Mouse (Mus musculus) macrophage (primary cell): Measurements from ENCODE around the gene Cngb1. TPM values are rescaled to one million over a fixed set of nuclear protein-coding genes. Genes with fewer than 3 reads are reported as not detected.
A peak's percentile ranks its signal among the peaks of the same experiment; 100 is the strongest.

Experiments
- H3K27ac ChIP-seq: fragments of 350-480 bp; formaldehyde crosslinking; 2 replicates; pipeline ENCODE4 v1.9.0; 2021
- H3K36me3 ChIP-seq: fragments of 350-480 bp; formaldehyde crosslinking; 2 replicates; pipeline ENCODE4 v1.9.0; 2021; ENCODE audit errors: inconsistent target
- H3K4me3 ChIP-seq: fragments of 350-480 bp; formaldehyde crosslinking; 2 replicates; pipeline ENCODE4 v1.9.0; 2021; ENCODE audit errors: inconsistent target
- H3K79me2 ChIP-seq: fragments of 350-480 bp; formaldehyde crosslinking; 2 replicates; pipeline ENCODE4 v1.9.0; 2021; ENCODE audit errors: inconsistent target
- WGBS: methylation state at CpG from one replicate; pipeline ENCODE4 v1.1.7; 2026; ENCODE audit warnings: inconsistent platforms; ENCODE audit not compliant: missing documents; 5-methylcytosine and 5-hydroxymethylcytosine counted together
- polyA plus RNA-seq: library from polyadenylated mRNA; stranded (reverse); fragments of 250-400 nt; gene quantifications from 3 replicates; pipeline ENCODE4 v1.2.4, GENCODE M21; 2018; ENCODE audit warnings: inconsistent platforms

The Cngb1 gene
- polyA plus RNA-seq, 1 experiment from 2014 or later: 0.03 TPM

DNA sequence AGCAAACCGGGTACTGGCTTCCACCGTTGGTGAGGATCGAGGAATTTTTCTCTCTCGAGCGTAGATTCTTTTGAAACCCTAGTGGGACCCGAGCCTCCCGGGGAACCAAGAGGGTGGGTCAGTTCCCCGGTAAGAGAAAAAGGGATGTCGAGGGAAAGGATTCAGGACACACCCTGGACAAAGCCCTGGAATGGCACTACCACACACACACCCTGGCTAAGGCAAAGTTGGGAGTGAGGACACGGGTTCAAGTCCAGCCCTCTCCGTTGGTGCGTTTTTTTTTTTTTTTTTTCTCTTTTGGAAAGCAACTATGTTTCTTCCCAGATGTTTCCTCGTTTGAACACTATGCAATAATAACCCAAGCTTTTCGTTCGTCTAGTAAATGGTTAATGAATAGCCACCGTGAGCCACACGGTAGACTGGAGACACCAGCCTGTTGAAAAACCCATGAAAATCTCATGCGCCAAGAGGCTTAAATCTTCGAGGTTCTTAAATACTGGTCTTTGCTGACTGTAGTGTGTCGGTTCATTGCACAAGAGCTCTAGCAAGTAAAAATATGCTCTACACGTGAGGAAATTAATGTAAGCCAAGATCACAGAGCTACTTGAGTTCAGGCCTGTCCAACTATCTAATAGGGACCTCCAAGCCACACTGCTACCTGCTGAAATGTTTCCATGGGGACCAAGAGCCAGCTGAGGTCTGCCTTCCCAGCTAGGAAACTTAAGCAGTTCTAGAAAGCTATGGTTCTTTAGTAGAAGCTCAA is 26.2 kb upstream of the Cngb1 start:
- peak overlapping the region; percentile 76 for H3K27ac ChIP-seq
- H3K36me3 ChIP-seq: peaks cover 26% of the 10 kb centered on the region
- H3K4me3 ChIP-seq: peak overlapping the region; percentile 87
- WGBS: 11% methylated on average over 21 of the region's 21 CpGs
- peaks cover 84% of the 10 kb centered on the region for H3K79me2 ChIP-seq

DNA sequence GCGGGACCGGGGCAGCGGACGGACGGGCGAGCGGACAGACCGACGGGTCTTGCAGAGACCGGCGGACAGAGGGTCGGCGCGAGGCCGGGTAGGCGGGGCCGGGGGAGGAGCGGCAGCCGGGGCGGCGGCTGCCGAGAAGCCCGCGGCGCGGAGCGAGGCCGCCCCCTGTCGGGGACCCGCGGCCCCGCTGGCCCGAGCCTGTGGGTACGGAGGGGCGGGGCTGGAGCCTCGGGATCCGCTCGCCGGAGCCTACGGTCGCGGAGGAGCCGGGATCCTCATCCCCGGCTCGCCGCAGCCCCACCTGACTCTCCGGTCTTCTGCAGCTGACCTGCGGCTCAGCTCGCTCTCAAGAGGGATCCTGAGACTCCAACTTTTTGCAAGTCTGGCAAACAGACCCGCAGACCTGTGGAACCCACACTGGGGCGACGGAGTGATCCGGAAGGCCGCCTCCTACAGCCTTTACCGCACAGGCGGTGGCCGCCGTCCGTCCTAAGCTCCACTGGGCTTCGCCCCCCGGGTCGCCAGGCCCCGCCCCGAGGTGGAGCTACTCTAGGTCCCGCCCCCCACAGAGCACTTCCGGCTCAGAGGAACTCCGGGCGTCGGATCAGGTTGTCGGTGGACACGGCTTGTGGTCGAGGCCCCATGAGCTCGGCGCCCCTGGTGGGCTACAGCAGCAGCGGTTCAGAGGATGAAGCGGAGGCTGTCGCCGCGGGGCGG is 25.5 kb upstream of the Cngb1 start, which contains the start of the genes Zfp319 and Usb1:
Gene Zfp319 (minus strand): TSS at position 231 of the 717 bp plus-strand sequence.
Gene Usb1 (plus strand): TSS at position 565 of the 717 bp plus-strand sequence.
- peak within 1 kb of the TSS; percentile 76 for H3K27ac ChIP-seq
- H3K36me3 ChIP-seq: peaks cover 27% of the 10 kb centered on the region
- WGBS: under 1% methylated on average over 78 of the region's 80 CpGs
- peak within 1 kb of the TSS; percentile 87 for H3K4me3 ChIP-seq
- peaks cover 81% of the 10 kb centered on the region for H3K79me2 ChIP-seq

DNA sequence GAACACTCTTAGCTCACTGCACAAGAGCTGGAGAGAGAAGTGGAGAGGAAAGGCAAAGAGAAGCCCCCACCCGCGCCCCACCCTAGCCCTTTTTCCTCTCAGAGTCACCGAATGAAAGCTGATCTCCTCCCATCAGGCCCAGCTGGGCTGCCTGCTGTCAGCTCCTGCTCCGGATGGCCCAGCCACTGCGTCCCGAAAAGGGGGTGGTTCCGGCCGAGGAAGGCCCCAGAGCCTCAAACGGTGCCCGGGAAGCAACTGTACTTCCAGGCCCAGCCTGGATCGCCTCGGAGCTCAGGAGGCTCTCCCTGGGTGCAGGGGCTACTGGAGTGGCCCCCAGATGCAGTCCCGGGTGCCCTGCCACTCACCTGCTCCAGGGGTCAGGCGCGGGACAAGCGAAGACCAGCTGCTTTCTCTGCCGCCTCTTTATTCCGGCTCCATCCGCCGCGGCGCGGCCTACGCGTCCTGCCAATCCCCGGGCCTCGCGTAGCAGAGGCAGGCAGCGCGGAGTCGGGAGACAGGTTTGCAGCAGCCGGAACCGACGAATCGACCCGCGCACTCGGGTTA is 24.9 kb upstream of the Cngb1 start:
- 1% methylated on average over 38 of the region's 38 CpGs for WGBS
- H3K4me3 ChIP-seq: peak overlapping the region; percentile 82
- peaks cover 74% of the 10 kb centered on the region for H3K79me2 ChIP-seq
- H3K36me3 ChIP-seq: peaks cover 34% of the 10 kb centered on the region
- H3K27ac ChIP-seq: peak overlapping the region; percentile 52

DNA sequence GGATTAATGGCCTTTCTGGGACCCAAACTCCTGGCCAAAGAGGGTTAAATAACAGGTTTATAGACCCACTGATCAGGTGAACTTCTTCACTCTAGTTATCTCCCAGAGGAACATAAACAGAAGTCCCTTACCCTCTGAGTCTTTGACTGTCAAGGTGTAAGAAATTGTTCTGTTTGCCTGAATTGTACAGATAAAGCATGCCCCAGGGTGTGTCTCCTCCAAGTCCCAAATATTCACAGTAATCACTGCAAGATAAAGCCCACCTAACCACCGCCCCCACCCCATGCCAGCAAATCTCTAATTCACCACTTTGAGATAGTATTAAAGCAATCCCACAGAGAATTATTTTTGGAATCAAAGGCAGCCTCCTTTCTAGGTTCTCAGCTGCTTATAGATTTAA is 24.0 kb upstream of the Cngb1 start:
- peaks cover 72% of the 10 kb centered on the region for H3K79me2 ChIP-seq
- H3K36me3 ChIP-seq: peaks cover 42% of the 10 kb centered on the region
- WGBS: 75% methylated on average over 1 of the region's 1 CpGs
- 0 out of 2 replicates have a peak overlapping the region, but pooled peaks have one; percentile 52 for H3K27ac ChIP-seq
- H3K4me3 ChIP-seq: peak overlapping the region; percentile 82

DNA sequence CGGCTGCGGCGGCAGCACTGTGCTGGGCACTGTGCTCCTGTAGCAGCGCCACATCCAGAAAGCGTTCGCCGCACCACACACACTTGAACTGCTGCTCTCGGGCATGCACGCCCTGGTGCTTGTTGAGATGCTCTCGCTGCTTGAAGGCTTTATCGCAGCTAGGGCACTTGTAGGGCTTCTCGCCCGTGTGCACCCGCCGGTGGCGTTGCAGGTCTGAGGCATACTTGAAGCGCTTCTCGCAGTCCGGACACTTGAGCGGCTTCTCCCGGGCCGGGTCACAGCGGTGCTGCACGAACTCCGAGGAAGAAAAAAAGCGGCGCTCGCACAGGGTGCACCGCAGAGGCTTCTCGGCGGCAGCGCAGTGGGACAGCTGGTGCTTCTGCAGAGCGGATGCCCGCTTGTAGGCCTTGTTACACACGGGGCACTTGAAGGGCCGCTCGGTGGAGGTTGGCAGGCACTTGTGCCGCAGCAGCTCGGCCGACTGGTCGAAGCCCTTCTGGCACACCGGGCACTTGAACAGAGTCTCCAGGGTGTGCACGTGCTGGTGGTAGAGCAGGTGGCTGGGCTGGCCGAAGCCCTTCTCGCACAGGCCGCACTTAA is 21.6 kb upstream of the Cngb1 start:
- WGBS: 95% methylated on average over 44 of the region's 46 CpGs
- Histone ChIP-seq H3K27ac (no peak overlapping the region), H3K79me2 (peaks cover 49% of the 10 kb centered on the region), H3K36me3 (peaks cover 34% of the 10 kb centered on the region; the same call in 1 of the 2 replicates), H3K4me3 (no peak overlapping the region)

DNA sequence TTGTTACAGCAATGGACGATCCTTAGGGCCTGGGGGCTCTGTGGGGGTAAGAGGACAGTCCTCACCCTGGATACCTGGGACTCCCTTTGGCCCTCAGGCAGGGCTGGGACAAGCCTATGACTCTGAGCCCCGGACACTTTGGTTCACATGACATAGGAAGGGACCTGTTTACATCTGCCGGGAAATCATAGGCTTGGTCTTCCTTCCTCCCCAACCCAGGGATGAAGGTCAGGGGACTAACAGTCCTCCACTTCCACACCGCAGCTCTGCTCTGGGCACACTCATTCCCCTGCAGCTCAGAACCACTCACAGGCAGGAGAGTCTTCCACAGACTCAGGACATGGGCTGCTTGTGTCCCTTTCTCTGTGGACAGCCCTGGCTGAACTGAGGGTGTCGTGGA is 20.4 kb upstream of the Cngb1 start:
- Histone ChIP-seq H3K27ac (no peak overlapping the region), H3K4me3 (no peak overlapping the region), H3K36me3 (peaks cover 34% of the 10 kb centered on the region; the same call in 1 of the 2 replicates), H3K79me2 (peaks cover 42% of the 10 kb centered on the region)
- WGBS: 85% methylated on average over 5 of the region's 5 CpGs

DNA sequence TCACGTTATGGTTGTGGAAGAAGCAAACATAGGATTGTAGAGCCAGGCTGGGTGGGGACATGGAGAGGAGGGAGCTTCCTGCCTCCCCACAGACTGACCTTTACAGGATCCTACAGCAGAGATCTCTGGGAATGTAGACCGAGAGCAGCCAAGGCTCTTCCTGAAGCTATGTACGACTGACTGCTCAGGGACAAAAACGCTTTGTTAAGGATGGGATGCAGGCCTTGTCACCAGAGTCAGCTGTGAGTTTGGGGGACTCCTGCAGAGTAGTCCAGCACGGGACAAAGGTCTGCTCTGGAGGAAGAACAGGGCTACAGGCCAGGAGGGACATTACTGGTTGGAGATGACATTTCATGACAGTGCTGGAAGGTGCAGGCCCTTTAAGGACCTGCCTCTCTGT is 18.3 kb upstream of the Cngb1 start:
- 85% methylated on average over 5 of the region's 5 CpGs for WGBS
- Histone ChIP-seq H3K79me2 (peaks cover 24% of the 10 kb centered on the region), H3K36me3 (peaks cover 34% of the 10 kb centered on the region; the same call in 1 of the 2 replicates), H3K27ac (no peak overlapping the region), H3K4me3 (no peak overlapping the region)

DNA sequence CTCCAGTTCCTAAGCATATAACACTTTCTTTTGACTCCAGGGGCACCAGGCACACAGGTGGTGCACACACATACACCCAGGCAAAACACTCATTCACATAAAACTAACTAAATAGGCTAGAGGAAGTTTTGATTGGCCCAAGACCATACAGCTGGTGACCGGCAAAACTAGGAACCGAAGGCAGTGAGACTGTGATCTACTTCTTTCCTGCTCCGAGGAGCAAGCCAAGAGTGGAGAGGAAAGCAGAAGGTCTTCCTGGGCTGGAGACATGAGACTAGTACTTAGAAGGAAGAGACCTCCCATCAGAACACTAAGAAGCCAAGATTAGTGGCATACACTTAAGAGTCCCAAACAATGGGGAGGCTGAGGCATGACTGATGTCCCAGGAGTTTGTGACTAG is 16.8 kb upstream of the Cngb1 start:
- 65% methylated on average over 3 of the region's 3 CpGs for WGBS
- Histone ChIP-seq H3K79me2 (peaks cover 10% of the 10 kb centered on the region; the same call in 1 of the 2 replicates), H3K27ac (no peak overlapping the region), H3K4me3 (no peak overlapping the region), H3K36me3 (peaks cover 29% of the 10 kb centered on the region; the same call in 1 of the 2 replicates)

DNA sequence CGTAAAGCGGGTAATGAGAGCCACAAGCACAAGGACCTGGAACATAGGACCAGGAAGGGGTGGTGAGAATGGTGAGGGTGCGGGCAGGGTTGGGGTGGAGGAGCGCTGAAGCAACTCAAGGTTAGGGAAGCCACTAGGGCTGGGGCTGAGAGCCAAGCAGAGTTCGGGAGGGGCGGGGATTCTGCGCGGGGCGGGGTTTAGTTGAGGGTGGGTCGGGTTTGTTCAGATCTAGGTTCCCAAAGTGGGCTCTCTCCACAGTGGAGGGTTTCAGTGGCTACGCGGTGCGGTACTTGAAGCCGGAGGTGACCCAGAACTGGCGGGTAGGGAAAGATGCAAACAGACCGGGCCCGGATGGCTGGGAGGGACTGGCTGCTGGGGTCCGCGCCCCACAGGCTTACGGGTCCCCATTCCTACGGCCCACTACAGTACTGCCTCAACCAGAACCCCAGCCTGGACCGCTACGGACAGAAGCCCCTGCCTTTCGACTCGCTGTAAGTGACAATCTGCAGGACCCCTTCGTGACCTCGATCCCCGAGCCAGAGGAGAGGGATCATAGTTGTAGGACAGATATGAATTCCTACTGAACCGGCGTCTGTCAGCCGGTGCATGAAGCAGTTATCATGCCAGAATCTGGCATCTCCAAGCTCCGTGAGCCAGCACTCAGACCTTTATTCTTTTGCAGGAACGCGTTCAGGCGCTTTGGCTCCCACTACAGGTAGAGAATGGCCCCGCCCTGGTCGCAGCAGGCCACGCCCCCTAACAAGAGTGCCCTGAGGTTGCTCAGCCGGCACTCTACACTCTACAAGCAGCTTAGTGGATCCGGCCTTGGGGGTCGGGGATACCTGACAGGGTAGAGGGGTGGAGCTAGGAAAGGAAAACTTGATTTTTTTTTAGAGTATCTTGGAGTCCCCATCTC is 14.1 kb upstream of the Cngb1 start:
- Histone ChIP-seq H3K4me3 (peak overlapping the region; percentile 21), H3K36me3 (peaks cover 8% of the 10 kb centered on the region; the same call in 1 of the 2 replicates), H3K27ac (no peak overlapping the region), H3K79me2 (no peaks in the 10 kb centered on the region)
- 5% methylated on average over 41 of the region's 41 CpGs for WGBS

DNA sequence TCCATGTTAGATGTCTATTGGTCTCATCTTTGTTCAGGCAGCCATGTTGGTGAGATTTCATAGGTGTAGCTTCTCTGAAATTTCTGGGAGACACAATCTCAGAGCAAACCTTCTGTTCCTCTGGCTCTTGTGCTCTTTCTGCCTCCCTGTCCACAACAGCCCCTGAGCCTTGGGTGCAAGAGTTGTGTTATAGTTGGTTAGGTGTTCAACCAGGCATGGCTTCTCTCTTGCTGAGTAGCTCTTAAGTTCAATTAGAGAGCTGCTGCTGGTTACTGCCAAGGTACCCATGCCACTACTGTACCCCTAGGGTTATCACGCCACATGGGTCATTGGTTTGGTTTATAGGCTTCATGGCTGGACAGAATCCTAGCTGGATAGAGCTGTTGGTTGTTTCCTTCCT is 9.0 kb upstream of the Cngb1 start:
- WGBS: 91% methylated on average over 1 of the region's 1 CpGs

DNA sequence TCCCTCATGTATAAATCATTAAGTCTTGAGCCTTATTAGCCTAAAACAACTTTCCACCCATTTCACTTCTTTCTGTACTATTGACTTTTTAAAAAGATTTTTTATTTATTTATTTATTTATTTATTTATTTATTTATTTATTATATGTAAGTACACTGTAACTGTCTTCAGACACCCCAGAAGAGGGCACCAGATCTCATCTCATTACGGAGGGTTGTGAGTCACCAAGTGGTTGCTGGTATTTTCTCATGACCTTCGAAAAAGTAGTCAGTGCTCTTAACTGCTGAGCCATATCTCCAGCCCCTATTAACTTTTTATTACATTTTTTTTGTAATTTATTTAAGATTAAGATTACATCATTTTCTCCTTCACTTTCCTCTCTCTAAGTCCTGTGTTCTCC is 8.3 kb upstream of the Cngb1 start:
- Histone ChIP-seq H3K4me3 (no peak overlapping the region), H3K27ac (no peak overlapping the region), H3K36me3 (no peaks in the 10 kb centered on the region), H3K79me2 (no peaks in the 10 kb centered on the region)
- WGBS: 28% methylated on average over 2 of the region's 2 CpGs

More for the DNA sequence above, 9.0 kb upstream of the Cngb1 start:
- no peak overlapping the region for H3K4me3 ChIP-seq
- no peaks in the 10 kb centered on the region for H3K79me2 ChIP-seq
- H3K36me3 ChIP-seq: no peaks in the 10 kb centered on the region
- H3K27ac ChIP-seq: no peak overlapping the region

DNA sequence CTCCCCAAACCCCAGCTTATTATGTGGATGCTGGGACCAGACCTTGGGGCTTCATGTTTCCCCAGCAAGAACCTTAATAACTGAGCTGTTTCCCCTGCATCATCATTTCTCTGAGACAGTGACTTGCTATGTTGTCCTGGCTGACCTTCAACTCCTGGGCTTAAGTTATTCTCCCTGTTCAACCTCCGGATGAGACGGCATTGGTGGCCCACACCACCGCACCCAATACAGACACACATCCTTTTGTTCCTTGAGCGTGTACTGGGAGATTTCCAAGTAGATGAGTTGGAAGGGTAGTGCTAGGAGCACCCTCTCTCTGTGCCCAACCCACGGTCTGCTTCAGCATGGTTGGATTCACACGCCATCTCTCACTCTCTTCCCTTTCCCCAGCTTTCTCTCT is 7.5 kb upstream of the Cngb1 start:
- no peaks in the 10 kb centered on the region for H3K36me3 ChIP-seq
- WGBS: 93% methylated on average over 6 of the region's 6 CpGs
- no peak overlapping the region for H3K4me3 ChIP-seq
- no peak overlapping the region for H3K27ac ChIP-seq
- no peaks in the 10 kb centered on the region for H3K79me2 ChIP-seq

DNA sequence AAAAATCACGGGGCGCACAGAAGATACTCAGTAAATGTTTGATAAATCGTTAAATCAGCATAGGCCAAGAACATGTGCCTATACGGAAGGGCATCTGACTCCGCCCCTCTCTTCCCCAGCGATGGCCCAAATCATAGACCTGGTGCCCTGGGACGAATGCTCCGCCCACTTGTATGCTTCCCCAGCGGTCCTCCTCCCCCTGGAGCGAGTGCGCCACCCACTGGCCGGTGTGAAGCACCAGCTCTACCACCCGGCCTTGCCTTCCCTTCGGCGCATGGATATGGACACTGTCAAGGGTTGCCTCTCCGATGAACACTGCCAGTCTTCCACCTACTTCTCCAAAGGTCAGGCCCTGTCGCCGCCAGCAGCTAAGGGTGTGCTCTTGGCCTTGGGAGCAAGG is 6.5 kb upstream of the Cngb1 start:
- Histone ChIP-seq H3K79me2 (no peaks in the 10 kb centered on the region), H3K27ac (no peak overlapping the region), H3K36me3 (no peaks in the 10 kb centered on the region), H3K4me3 (no peak overlapping the region)
- WGBS: 78% methylated on average over 18 of the region's 18 CpGs
